Mouse (Mus musculus) MEL (cell line): Measurements from ENCODE around the gene Gm29427. TPM values are rescaled to one million over a fixed set of nuclear protein-coding genes. Genes with fewer than 3 reads are reported as not detected.
"Not testable (repeated sequence)": the region's sequence is repeated elsewhere in the genome, so short reads cannot be mapped to it uniquely, and the experiment has no call there.

Experiments used
- DNase-seq: peaks from one replicate; pipeline ENCODE4 v3.0.0; 2011; ENCODE audit warnings: low read depth, low spot score
- H3K27ac ChIP-seq: 2 replicates; pipeline ENCODE4 v1.5.1; 2012; ENCODE audit warnings: low read depth, mild to moderate bottlenecking, control low read depth, low read length, moderate library complexity; ENCODE audit not compliant: control insufficient read depth
- H3K27me3 ChIP-seq, 2 experiments: fragments of 150-350 bp in 1 of 2; sonication (generic) in 1 of 2; 2 replicates each; pipeline ENCODE4 v1.6.1; 2012; ENCODE audit warnings: low read length in 2 of 2, mild to moderate bottlenecking in 2 of 2, improper control_type of control experiment in 1 of 2, moderate library complexity in 1 of 2; ENCODE audit not compliant: insufficient read depth in 2 of 2, control insufficient read depth in 1 of 2
- H3K36me3 ChIP-seq, 2 experiments: 2 replicates each; pipeline ENCODE4 v1.6.1; 2012 to 2014; ENCODE audit warnings: low read length in 2 of 2, improper control_type of control experiment in 1 of 2, inconsistent platforms in 1 of 2, mild to moderate bottlenecking in 1 of 2; ENCODE audit not compliant: insufficient read depth in 2 of 2, control insufficient read depth in 1 of 2
- H3K4me1 ChIP-seq, 2 experiments: fragments of 150-350 bp in 1 of 2; sonication (generic) in 1 of 2; 2 replicates each; pipeline ENCODE4 v1.6.1; 2012; ENCODE audit warnings: low read length in 2 of 2, improper control_type of control experiment in 1 of 2, mild to moderate bottlenecking in 1 of 2; ENCODE audit not compliant: insufficient read depth in 2 of 2, control insufficient read depth in 1 of 2
- H3K4me3 ChIP-seq, 2 experiments: fragments of 150-350 bp in 1 of 2; sonication (generic) in 1 of 2; 2 replicates each; pipeline ENCODE4 v1.5.1; 2012; ENCODE audit warnings: low read depth in 2 of 2, low read length in 2 of 2, mild to moderate bottlenecking in 2 of 2, moderate library complexity in 2 of 2, control low read depth in 1 of 2, improper control_type of control experiment in 1 of 2; ENCODE audit not compliant: control insufficient read depth in 1 of 2, insufficient read depth in 1 of 2
- H3K79me2 ChIP-seq: 2 replicates; pipeline ENCODE4 v1.6.1; 2012; ENCODE audit warnings: mild to moderate bottlenecking, low read length, moderate library complexity; ENCODE audit not compliant: control insufficient read depth, poor library complexity, insufficient read depth
- H3K9ac ChIP-seq: 2 replicates; pipeline ENCODE4 v1.6.1; 2012; ENCODE audit warnings: low read depth, mild to moderate bottlenecking, control low read depth, low read length, moderate library complexity; ENCODE audit not compliant: control insufficient read depth, poor library complexity, severe bottlenecking
- H3K9me3 ChIP-seq: fragments of 150-350 bp; sonication (generic); replicated peaks from 2 replicates; pipeline ENCODE4 v1.6.1; 2012; ENCODE audit warnings: mild to moderate bottlenecking, low read length, improper control_type of control experiment, moderate library complexity; ENCODE audit not compliant: insufficient read depth
- BHLHE40 ChIP-seq: IDR thresholded peaks from 2 replicates; pipeline ENCODE4 v1.6.1; 2012; ENCODE audit warnings: low read depth, mild to moderate bottlenecking, inconsistent platforms, low read length, improper control_type of control experiment, borderline replicate concordance
- CHD1 ChIP-seq: IDR thresholded peaks from 2 replicates; pipeline ENCODE4 v1.6.1; 2012; ENCODE audit warnings: low read depth, mild to moderate bottlenecking, inconsistent platforms, low read length, improper control_type of control experiment
- E2F4 ChIP-seq: IDR thresholded peaks from 2 replicates; pipeline ENCODE4 v1.6.1; 2011; ENCODE audit warnings: low read depth, low read length, improper control_type of control experiment, borderline replicate concordance
- ELF1 ChIP-seq: IDR thresholded peaks from 2 replicates; pipeline ENCODE4 v1.6.1; 2014; ENCODE audit warnings: low read depth, mild to moderate bottlenecking, inconsistent platforms, low read length, improper control_type of control experiment, moderate library complexity
- EP300 ChIP-seq, 2 experiments: IDR thresholded peaks; 2 replicates each; pipeline ENCODE4 v1.6.1; 2011; ENCODE audit warnings: improper control_type of control experiment in 2 of 2, low read length in 2 of 2, low read depth in 1 of 2, mild to moderate bottlenecking in 1 of 2
- ETS1 ChIP-seq: IDR thresholded peaks from 2 replicates; pipeline ENCODE4 v1.6.1; 2012; ENCODE audit warnings: low read depth, mild to moderate bottlenecking, inconsistent platforms, low read length, improper control_type of control experiment, moderate library complexity
- GATA1 ChIP-seq: IDR thresholded peaks from 2 replicates; pipeline ENCODE4 v1.6.1; 2011; ENCODE audit warnings: low read depth, low read length, improper control_type of control experiment
- HCFC1 ChIP-seq: IDR thresholded peaks from 2 replicates; pipeline ENCODE4 v1.6.1; 2012; ENCODE audit warnings: low read depth, mild to moderate bottlenecking, inconsistent platforms, low read length, improper control_type of control experiment, moderate library complexity
- KAT2A ChIP-seq: conservative IDR thresholded peaks from 2 replicates; pipeline ENCODE4 v1.6.1; 2012; ENCODE audit warnings: low read depth, low read length, improper control_type of control experiment, inconsistent platforms
- MAFK ChIP-seq: IDR thresholded peaks from 2 replicates; pipeline ENCODE4 v1.6.1; 2011; ENCODE audit warnings: low read depth, mild to moderate bottlenecking, low read length, improper control_type of control experiment, borderline replicate concordance
- MAZ ChIP-seq: IDR thresholded peaks from 2 replicates; pipeline ENCODE4 v1.6.1; 2012; ENCODE audit warnings: low read depth, mild to moderate bottlenecking, inconsistent platforms, low read length, improper control_type of control experiment
- MXI1 ChIP-seq: IDR thresholded peaks from 2 replicates; pipeline ENCODE4 v1.6.1; 2011; ENCODE audit warnings: mild to moderate bottlenecking, low read depth, low read length, improper control_type of control experiment
- MYB ChIP-seq: IDR thresholded peaks from 2 replicates; pipeline ENCODE4 v1.6.1; 2011; ENCODE audit warnings: mild to moderate bottlenecking, low read depth, low read length, improper control_type of control experiment
- MYC ChIP-seq: IDR thresholded peaks from 2 replicates; pipeline ENCODE4 v1.6.1; 2011; ENCODE audit warnings: low read depth, mild to moderate bottlenecking, low read length, improper control_type of control experiment, moderate library complexity
- NELFE ChIP-seq: IDR thresholded peaks from 2 replicates; pipeline ENCODE4 v1.6.1; 2011; ENCODE audit warnings: low read depth, low read length, improper control_type of control experiment
- NRF1 ChIP-seq: IDR thresholded peaks from 2 replicates; pipeline ENCODE4 v1.6.1; 2014; ENCODE audit warnings: low read depth, mild to moderate bottlenecking, inconsistent platforms, low read length, improper control_type of control experiment, moderate library complexity; ENCODE audit not compliant: poor library complexity, insufficient read depth, severe bottlenecking
- POLR2A ChIP-seq, 2 experiments: IDR thresholded peaks; 2 replicates each; pipeline ENCODE4 v1.6.1; 2011 to 2012; ENCODE audit warnings: low read length in 2 of 2, mild to moderate bottlenecking in 2 of 2, control low read depth in 1 of 2, improper control_type of control experiment in 1 of 2, low read depth in 1 of 2, moderate library complexity in 1 of 2; ENCODE audit not compliant: control insufficient read depth in 1 of 2, insufficient read depth in 1 of 2, poor library complexity in 1 of 2
- RCOR1 ChIP-seq: IDR thresholded peaks from 2 replicates; pipeline ENCODE4 v1.6.1; 2012; ENCODE audit warnings: low read depth, mild to moderate bottlenecking, inconsistent platforms, low read length, improper control_type of control experiment
- SIN3A ChIP-seq: IDR thresholded peaks from 2 replicates; pipeline ENCODE4 v1.6.1; 2012; ENCODE audit warnings: low read length, improper control_type of control experiment, inconsistent platforms
- TCF12 ChIP-seq: IDR thresholded peaks from 2 replicates; pipeline ENCODE4 v1.6.1; 2014; ENCODE audit warnings: low read depth, mild to moderate bottlenecking, inconsistent platforms, low read length, improper control_type of control experiment, moderate library complexity
- USF1 ChIP-seq: IDR thresholded peaks from 2 replicates; pipeline ENCODE4 v1.6.1; 2014; ENCODE audit warnings: low read depth, mild to moderate bottlenecking, inconsistent platforms, low read length, improper control_type of control experiment, moderate library complexity
- ZC3H11A ChIP-seq: IDR thresholded peaks from 2 replicates; pipeline ENCODE4 v1.6.1; 2012; ENCODE audit warnings: low read depth, mild to moderate bottlenecking, inconsistent platforms, low read length, improper control_type of control experiment
- ZMIZ1 ChIP-seq: IDR thresholded peaks from 2 replicates; pipeline ENCODE4 v1.6.1; 2012; ENCODE audit warnings: low read depth, mild to moderate bottlenecking, inconsistent platforms, low read length, improper control_type of control experiment, moderate library complexity
- polyA plus RNA-seq, 2 experiments: library from polyadenylated mRNA; stranded (reverse) in 1 of 2; unstranded in 1 of 2; fragments of >175 nt in 1 of 2; fragments of >200 nt in 1 of 2; gene quantifications; 2 replicates each; pipeline versions ENCODE4 v1.2.1 to v1.2.4; 2012; ENCODE audit warnings: low replicate concordance in 2 of 2, low read depth in 1 of 2; ENCODE audit not compliant: insufficient read length in 2 of 2, insufficient read depth in 1 of 2, missing spikeins in 1 of 2
- total RNA-seq: library from RNA; depleted of rRNA; stranded (reverse); fragments of 300-350 nt; gene quantifications from 2 replicates; pipeline ENCODE4 v1.2.3, GENCODE M21; 2012

The Gm29427 gene
- total and polyA plus RNA-seq, 3 experiments = not detected

- Histone ChIP-seq H3K79me2 (no peaks in the 10 kb centered on the region), H3K4me1 (peaks cover 0 to 11% of the 10 kb centered on the region in 2 experiments; a peak in 2 of 4 replicates), H3K9ac (no peak overlapping the region), H3K4me3 (no peak overlapping the region), H3K36me3 (peaks cover 0 to 13% of the 10 kb centered on the region in 2 experiments; a peak in 2 of 4 replicates), H3K9me3 (no peaks in the 10 kb centered on the region), H3K27me3 (no peaks in the 10 kb centered on the region), H3K27ac (no peak overlapping the region)
- DNase-seq = peak; percentile 53
- TF ChIP-seq TCF12 (peak; percentile 58), ZC3H11A (no peak), ZMIZ1 (no peak), GATA1 (peak; percentile 79), RCOR1 (peak; percentile 87), NELFE (no peak), MAZ (no peak), CHD1 (no peak), POLR2A (IDR thresholded peaks at IDR 0.05; ENCODE audit: control insufficient read depth in 1 of 2, insufficient read depth in 1 of 2, low read depth in 1 of 2, low read length in 2 of 2, poor library complexity in 1 of 2) (no peak), MXI1 (no peak), ETS1 (0 out of 2 replicates have a peak, but pooled peaks have one; percentile 23), MAFK (0 out of 2 replicates have a peak, but pooled peaks have one; percentile 27), ELF1 (no peak), MYB (no peak), EP300 (IDR thresholded peaks at IDR 0.05; ENCODE audit: low read depth in 1 of 2, low read length in 2 of 2) (peak; percentile 59 to 64; a peak in 3 of 4 replicates), BHLHE40 (no peak), USF1 (no peak)
Observed at GRCm38 (mm10) chr1:130681075-130681474, 34.5 kb downstream of the Gm29427 start.

GRCm38 (mm10) chr1:130678551-130678950, 37.0 kb downstream of the Gm29427 start:
- DNase-seq = no peak
- Histone ChIP-seq H3K9me3 (no peaks in the 10 kb centered on the region), H3K9ac (no peak overlapping the region), H3K27me3 (no peaks in the 10 kb centered on the region), H3K79me2 (no peaks in the 10 kb centered on the region), H3K4me1 (peaks cover 0 to 4% of the 10 kb centered on the region in 2 experiments; a peak in 1 of 4 replicates), H3K27ac (no peak overlapping the region), H3K36me3 (peaks cover 0 to 3% of the 10 kb centered on the region in 2 experiments; a peak in 1 of 4 replicates), H3K4me3 (no peak overlapping the region)
- TF ChIP-seq HCFC1 (no peak), SIN3A (no peak), NRF1 (no peak), E2F4 (no peak), POLR2A (IDR thresholded peaks at IDR 0.05; ENCODE audit: control insufficient read depth in 1 of 2, insufficient read depth in 1 of 2, low read depth in 1 of 2, low read length in 2 of 2, poor library complexity in 1 of 2) (no peak), ELF1 (no peak), MAZ (no peak), MYC (no peak), NELFE (no peak), ZC3H11A (no peak), ETS1 (no peak), BHLHE40 (no peak), KAT2A (no peak)

DNA sequence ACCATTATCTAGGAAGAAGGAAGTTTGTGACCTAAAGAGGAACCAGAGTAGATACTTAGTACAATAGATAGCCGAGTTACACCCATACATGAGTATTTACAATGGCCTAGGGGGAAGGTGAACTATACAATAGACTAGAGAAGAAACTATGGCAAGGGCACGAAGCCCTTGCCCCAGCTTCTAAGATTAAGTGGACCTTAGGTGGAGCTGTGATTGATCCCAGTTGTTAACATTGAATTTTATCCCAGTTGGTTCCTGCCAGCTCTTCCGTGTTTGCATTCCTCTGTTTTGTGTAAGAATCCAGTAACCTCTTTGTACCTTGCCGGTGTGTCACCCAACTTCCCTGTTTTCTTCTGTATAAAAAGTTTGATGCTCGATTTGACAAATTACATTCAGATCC, 52.0 kb downstream of the Gm29427 start:
- not testable (repeated sequence) for H3K9me3 ChIP-seq
- DNase-seq = peak; percentile 12

More for the DNA sequence above, 52.0 kb downstream of the Gm29427 start:
- H3K9ac ChIP-seq, H3K79me2 ChIP-seq, H3K36me3 ChIP-seq, H3K4me3 ChIP-seq, H3K27ac ChIP-seq, H3K27me3 ChIP-seq, H3K4me1 ChIP-seq: not testable (repeated sequence)
